Mouse (Mus musculus) retina, embryonic 14.5 days (tissue): Measurements from ENCODE around the gene Lhx1.

Source experiments
- DNase-seq: peaks from one replicate; pipeline ENCODE4 v3.0.0-alpha.2; 2015; ENCODE audit warnings: low spot score

The Lhx1 gene

DNA sequence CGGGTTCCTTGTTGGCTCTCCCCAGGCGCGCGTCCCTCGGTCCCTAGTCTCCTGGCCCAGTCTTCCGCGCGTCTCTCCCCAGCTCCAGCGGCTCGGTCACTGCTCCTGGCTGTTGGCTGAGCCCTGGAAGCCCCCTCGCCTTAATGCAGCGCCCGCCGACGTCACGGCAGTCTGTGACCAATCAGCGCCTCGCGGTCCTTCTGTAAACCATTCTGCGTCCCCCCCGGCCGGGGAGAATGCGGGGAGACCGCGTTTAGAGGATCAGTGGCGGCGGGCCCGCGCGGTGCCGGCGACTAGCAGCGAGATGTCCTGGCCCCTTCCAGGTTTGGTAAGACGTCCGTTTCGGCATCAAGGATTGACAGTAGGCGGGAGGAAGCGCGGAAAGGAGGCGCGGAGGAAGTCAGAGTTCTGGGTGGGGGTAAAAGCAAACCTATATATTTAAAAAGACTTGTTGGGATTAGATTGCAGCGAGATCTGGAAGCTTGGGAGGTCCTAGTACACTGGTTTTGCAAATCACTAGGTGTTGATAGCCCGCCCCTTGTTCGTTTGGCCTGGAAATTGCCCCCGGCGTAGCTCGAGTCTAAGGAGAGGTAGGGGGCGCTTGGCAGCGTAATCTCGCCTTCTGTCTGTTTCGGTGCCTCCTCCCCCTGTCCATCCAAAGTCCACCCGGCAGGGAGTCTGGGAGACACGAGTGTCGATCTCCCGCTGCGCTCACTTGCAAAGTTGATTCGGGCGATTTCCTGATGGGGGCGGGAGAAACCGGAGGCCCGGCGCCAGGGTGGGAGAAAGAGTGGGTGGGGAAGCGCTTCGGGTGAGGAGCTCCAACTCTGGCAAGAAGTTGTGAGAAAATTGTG lies at the start of gene Lhx1:
Gene Lhx1 (minus strand): TSS at position 115 of the 854 bp plus-strand sequence.
- peak; percentile 72 for DNase-seq

- DNase-seq, result no peak
Measured at GRCm38 (mm10) chr11:84574834-84575233, 49.5 kb upstream of the Lhx1 start.

DNA sequence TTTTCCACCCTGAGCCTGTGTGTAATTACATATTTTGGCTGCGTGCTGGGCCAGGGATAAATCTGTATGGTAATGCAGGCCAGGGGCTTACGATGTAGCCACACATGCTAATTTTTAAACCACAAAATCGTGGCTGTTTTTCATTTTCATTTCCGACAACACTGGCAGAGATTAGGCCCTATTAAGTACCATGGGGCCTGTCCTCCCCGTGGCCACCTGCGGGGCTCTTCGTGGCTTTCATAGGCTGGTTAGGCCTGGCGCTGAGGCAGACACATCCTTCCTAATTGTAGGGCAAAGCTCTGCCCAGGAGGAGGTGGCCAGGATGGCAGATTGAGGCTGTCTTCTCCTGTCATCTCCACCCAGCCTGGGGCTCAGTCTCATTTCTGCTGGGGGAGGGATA lies 48.3 kb upstream of the Lhx1 start:
- DNase-seq, result no peak

GRCm38 (mm10) chr11:84570812-84571211 lies 45.5 kb upstream of the Lhx1 start:
- no peak for DNase-seq

DNA sequence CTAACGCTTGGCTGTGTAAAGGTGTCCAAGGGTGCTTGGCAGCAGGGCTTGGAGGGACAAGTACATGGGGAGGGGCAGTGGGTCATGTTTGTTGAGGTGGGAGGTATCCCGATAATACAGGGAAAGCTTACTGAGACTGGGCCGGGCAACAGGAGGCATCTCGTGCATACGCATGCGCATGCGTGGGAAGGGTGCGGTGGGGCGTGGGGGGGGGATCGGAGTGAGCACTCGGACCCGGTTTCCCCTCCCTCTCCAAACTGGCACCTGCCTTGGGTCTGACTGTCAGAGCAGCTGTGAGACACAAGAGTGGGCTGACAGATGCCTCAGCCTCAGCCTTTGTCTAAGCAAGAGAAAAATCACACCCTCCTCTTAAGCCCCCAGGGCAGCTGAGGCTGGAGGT lies 45.1 kb upstream of the Lhx1 start:
- no peak for DNase-seq

GRCm38 (mm10) chr11:84569052-84569751 lies 43.9 kb upstream of the Lhx1 start:
- no peak for DNase-seq

GRCm38 (mm10) chr11:84568482-84568881 lies 43.1 kb upstream of the Lhx1 start:
- no peak for DNase-seq

- no peak for DNase-seq
Measured at GRCm38 (mm10) chr11:84566691-84567090, 41.4 kb upstream of the Lhx1 start.

GRCm38 (mm10) chr11:84565224-84565623 lies 39.9 kb upstream of the Lhx1 start:
- no peak for DNase-seq

GRCm38 (mm10) chr11:84563360-84563759 lies 38.0 kb upstream of the Lhx1 start:
- DNase-seq, result no peak

GRCm38 (mm10) chr11:84562758-84563347 lies 37.5 kb upstream of the Lhx1 start:
- DNase-seq, result no peak

GRCm38 (mm10) chr11:84561546-84561945 lies 36.2 kb upstream of the Lhx1 start:
- no peak for DNase-seq

DNA sequence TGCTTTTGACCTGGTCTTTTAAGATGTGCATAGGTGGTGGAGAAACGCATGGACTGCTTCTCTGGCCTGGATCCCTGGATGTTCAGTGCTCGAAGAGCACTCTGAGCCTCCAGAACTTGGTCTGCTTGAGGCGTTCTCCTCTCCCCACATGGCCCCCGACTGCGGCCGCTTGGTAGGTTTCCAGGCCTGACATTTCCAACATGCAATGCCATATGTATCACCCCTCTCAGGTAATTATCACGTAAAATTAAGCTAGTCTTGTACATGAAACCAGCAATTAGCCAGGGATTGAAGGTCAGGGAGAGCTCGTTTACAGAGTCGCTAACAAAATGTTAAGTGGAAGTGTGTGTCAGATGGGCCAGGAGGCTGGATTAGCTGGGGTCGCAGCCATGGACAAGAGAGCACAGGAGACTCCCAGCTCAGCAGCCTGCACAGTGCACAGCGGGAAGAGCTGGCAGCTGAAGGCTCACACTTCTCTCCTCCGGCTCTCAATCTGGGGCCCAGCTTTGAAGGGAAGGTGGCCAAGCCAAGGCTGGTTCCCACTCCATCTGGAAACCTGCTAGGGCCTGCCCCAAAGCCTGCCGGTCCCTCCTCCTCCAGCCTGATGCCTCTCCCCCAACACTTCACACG lies 28.6 kb upstream of the Lhx1 start:
- DNase-seq, result no peak

GRCm38 (mm10) chr11:84551296-84551695 lies 26.0 kb upstream of the Lhx1 start:
- DNase-seq, result no peak

DNA sequence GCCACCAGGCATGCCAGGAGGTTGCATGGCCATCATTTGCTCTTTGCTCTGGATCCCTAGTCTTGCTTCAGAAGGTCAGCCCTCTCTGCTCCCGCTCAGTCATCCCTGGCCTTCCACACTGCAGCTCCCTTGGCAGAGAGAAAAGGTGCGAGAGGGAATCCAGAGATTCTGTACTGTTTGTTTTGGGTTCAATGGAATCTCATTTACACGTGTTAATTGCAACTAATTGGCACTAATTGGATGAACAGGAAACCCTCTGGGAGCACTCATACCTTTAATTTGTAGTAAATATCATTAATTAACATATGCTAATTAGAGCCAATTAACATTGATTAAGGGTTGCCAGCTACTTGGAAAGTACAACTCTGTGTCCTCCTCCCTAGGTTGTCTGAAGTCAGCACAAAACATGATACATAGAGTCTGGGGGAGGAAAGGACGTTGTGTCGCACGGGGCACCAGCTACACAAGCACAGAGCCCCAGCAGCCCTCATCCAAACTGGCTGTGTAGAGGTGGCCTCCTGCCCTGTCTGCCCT lies 24.0 kb upstream of the Lhx1 start:
- DNase-seq, result no peak

- no peak for DNase-seq
Measured at GRCm38 (mm10) chr11:84548293-84548692, 23.0 kb upstream of the Lhx1 start.

GRCm38 (mm10) chr11:84539981-84540380 lies 14.6 kb upstream of the Lhx1 start:
- DNase-seq, result peak; percentile 15

DNA sequence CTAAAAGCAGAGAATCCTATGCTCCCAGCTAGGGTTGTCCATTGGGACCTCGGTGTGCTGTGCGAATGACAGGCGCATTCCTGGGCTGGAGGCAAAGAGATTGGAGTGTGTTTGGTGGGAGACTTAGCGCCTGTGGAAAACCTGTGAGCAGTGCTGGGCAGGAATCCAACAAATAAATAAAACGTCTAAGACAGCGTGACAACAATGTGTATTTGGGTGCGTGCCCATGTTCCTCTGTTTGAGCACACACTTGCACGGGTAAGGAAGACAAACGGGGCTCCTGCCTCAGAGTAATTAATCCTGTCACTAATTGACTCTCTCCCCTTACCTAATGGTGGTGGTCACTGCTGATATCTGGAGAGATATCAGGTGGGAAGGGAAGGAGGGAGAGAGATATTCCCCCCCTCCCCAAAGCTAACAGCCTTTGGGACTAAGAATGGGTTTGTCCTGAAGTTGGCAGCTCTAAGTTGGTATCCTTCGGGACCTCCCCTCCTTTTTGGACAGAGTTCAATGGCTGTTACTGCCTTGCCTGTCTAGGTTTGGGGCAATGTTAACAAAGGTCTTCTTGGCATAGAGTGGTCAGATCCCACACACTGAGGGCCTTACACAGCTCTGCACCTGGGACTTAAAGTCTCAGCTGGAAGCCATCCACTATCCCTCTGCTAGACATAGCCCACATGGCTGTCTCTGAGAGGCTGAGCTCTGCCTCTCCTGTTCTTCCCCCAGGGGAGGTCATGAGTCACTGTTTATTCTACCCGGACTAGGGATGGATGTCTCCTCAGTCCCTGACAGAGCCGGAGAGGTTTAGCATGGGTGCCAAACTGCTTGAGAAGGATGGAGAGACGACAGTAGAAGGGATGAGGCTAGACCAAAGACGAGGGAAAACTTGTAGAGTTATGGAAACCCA lies 4.7 kb upstream of the Lhx1 start:
- DNase-seq, result peak; percentile 2

DNA sequence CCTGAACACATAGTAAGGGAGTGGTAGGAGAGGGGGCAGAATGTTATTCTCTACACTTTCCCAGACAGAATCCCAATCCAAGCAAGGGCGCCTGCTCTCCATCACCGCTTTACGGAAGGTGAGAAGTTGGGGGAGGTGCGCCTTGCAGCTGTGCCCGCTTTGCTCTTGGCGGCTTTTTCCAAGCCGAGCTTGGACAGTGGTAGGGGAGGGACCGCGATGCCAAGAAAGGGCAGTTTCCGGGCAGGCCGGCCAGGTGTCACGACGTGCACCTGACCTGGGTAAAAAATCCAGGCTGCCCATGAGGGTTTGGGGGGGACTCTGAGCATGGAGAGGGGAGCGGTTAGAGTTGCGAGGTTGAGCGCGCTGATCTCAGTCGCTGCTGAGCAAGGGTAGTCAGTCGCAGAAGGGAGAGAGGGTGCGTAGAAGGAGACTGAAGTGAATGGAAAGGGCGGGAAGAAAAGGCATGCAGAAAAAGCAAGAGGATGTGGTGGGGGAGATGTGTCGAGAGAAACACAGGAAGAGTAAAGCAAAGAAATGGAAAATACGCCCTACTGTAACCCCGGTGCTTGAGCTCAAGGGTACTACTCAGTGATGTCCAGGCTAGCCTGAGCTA lies 3.9 kb upstream of the Lhx1 start:
- peak; percentile 16 for DNase-seq

- peak; percentile 24 for DNase-seq
Measured at GRCm38 (mm10) chr11:84526976-84527860, 1.9 kb upstream of the Lhx1 start.
